Mouse (Mus musculus): ENCODE data around the gene Piezo1.

- TF ChIP-seq CTCF (IDR thresholded peaks at IDR 0.05; ENCODE audit: low read depth, low read length) = no peak
- TF ChIP-seq GATA1 (IDR thresholded peaks at IDR 0.05; ENCODE audit: borderline replicate concordance, low read length) = no peak
- no peak for TF ChIP-seq TAL1 (conservative IDR thresholded peaks at IDR 0.05; ENCODE audit: low read depth, low read length)
- no peak for TF ChIP-seq GATA2 (IDR thresholded peaks at IDR 0.05; ENCODE audit: borderline replicate concordance, low read depth, low read length)
- no peak for TF ChIP-seq POLR2AphosphoS5 (IDR thresholded peaks at IDR 0.05; ENCODE audit: insufficient replicate concordance, low read depth, low read length)
Observed at GRCm38 (mm10) chr8:122437708-122438331, 113.3 kb downstream of the Piezo1 start.

Measured in G1E (cell line).